Mouse (Mus musculus) thymus, postnatal 4 days (tissue): ENCODE data around the gene Mbd3l1.

Experiments used
- DNase-seq: peaks from one replicate; pipeline ENCODE4 v3.0.0; 2021

The Mbd3l1 gene

DNA sequence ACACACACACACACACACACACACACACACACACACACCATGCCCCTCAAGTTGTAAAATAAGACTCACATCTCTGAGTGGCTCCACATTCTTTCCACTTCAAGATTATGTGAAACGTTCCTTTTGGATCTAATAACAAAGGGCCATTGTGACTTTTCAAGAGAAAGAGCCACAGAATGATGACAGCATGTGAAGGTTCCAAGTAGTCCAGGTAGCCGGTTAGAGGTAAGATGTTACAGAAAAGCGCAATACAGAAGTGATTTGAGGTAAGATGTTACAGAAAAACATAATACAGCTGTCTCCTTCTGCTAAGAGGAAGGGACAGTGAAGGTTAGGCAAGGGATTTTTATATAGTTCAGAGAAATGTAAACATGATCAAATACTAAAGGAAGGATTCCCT, at the start of gene Mbd3l1, which contains the start of gene Zfp558:
Gene Mbd3l1 (plus strand): TSS at position 192 of the 400 bp plus-strand sequence.
Gene Zfp558 (minus strand): TSS at position 101 of the 400 bp plus-strand sequence.
- no peak for DNase-seq

DNA sequence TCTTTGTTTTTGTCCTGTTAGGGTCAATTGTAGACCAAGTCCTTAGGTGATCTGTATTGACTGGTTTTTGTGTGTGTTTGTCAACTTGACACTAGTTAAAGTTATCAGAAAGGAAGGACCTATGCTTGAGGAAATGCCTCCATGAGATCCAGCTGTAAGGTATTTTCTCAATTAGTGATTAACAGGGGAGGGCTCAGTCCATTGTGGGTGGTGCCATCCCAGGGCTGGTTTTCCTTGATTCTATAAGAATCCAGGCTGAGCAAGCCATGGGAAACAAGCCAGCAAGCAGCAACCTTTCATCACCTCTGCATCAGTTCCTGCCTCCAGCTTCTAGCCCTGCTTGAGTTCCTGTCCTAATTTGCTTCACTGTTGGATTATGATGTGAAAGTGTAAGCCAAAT, 47.8 kb upstream of the Mbd3l1 start, which contains the start of gene Mbd3l2:
Gene Mbd3l2 (plus strand): TSS at position 301 of the 400 bp plus-strand sequence.
- DNase-seq, result no peak

DNA sequence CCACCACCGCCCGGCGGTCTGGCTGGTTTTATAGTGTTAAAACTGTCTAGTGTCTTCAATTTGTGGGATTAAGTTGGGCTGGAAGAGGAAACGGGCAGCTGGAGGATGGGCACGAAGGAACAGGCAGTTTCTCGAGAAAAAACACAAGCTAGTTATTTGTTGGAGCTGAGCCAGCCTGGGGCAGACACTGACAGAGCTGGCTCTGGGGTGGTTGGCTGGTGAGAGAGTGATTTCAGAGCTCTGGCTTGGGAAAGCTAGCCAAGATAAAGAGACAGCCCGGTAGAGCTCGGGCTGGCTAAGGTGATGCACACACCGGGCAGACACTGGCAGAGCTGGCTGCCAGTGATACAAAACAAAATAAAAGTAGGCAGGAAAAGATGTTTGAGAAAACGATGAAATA, 46.5 kb upstream of the Mbd3l1 start:
- DNase-seq, result no peak

DNA sequence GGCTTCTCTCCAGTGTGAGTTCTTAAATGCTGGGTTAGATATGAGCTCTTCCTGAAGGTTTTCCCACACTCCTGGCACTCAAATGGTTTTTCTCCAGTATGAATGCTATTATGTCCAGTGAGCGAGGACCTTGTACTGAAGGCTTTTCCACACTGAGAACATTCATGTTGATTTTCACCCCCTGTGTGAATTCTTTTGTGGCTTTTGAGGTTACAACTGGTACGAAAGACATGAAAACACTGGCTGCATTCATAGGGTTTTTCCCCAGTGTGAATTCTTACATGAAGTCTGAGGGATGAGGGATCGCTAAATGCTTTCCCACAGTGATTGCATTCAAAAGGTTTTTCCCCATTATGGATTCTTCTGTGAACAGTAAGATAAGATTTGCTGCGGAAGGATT, 21.6 kb upstream of the Mbd3l1 start:
- DNase-seq, result no peak

DNA sequence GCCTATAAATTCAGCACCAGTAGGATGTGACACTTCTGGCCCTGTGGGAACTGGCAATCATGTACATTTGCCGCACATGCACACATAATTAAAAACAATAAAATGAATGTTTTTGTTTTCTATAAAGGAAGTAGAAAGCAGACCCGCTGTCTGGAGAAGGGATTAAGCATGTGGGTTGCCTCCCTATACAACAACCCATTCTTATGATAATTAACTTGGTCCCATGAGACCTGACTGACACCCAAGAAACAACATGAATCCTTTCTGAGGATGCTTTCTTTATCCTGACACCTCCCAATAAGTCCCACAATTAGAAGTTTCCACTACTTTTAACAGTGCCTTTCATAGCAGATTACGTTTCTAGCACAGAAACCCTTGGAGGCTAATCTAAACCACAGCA, 10.8 kb upstream of the Mbd3l1 start:
- DNase-seq, result no peak

DNA sequence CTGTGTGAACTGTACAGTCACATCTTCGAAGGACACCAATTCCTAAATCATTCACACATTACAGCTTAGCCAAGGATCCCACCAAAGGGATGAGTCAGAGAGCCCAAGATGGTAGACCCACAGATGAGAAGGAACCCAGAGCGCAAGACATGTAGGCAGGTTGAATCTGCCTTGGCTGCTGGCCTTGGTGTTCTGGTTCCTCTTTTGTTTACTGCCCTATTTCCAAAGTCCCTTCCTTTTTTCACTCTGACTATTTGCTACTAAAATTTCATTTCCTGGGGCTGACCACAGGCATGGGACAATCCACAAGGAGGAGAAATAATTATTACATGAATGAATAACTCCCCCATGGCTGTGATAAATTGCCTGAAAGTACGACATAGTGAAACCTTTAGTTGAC, 10.2 kb upstream of the Mbd3l1 start:
- DNase-seq, result no peak

DNA sequence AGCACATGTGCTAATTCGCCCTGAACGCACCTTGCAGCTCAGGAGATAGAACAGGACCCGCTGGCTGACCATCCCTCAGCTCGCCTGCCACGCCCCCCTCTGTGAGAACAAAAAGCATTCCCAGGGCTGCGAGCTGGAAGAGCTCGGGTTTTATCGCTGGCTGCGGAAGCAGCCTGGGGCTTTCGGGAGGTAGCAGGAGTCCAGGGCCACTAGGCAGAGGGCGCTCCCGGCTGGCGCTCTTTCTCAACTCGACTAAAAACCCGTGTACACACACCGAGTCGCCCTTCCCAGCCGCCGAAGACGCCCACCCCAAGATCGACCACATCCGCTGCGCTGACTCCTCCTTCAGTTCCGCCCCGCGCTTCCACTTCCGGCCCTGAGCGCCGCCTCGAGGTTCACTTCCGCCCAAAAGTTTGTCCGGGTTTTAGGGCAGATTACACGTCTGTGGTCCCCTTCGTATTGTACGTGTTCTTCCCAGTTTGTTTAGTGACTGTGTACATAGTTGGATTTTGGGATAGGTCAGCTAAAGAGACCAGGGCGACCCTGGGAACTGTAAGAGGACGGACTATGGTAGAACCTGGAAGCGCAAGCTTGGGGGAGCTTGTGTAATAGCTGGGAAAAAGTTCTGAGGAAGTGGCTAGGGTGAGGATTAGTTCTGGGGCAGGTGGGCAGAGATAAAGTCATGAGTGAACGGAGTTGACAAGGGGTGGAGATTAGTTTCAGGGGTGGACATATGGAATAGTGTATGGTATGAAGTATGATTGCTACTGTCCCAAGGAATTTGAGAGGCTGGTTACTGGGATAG, 4.6 kb upstream of the Mbd3l1 start:
- DNase-seq, result peak; percentile 87

DNA sequence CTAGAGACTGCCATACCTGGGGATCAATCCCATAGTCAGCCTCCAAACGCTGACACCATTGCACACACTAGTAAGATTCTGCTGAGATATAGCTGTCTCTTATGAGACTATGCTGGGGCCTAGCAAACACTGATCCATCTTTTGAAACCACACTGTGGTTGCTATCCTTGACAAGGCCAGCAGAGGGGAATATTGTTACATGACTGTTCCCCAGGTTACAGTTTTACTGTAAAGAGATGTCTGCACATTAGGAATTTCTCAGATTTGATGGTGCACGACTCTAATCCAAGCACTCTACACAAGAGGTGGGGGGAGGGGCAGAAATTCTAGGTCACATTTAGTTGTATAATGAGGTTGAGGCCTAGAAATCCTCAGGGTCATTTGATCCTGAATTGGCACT, 29.9 kb downstream of the Mbd3l1 start:
- DNase-seq, result no peak
